Mouse (Mus musculus) right cerebral cortex, postnatal 4 days (tissue): ENCODE measurements around the gene Timm22.

Experiments used
- DNase-seq: peaks from one replicate; pipeline ENCODE4 v3.0.0-alpha.2; 2022

The Timm22 gene

DNA sequence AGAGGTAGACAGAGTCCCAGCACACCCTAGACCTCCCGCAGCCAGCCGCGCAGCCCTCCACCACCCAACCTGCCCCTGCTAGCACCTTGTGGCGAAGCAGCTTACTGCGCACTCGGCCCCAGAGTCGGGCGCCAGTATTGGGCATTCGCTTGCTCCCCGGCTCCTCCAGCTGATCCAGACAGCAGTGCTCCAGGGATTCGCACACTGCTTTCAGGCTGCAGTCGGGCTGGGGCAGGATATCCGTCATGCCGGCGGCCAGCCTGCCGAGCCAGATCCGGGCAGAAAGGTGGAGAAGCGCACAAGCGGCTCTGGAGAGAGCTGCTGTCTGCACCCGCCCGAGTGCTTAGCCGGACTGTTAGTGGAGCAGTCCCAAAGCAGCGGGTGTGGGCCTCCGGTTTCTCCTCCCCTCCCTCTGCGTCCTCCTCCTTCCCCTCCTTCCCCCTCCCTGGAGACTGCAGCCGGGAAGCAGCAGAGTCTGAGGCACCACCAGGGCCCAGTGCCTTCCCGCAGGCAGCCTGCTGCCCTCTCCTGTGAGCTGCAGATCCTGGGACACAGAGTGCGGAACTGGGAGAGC is 30.2 kb downstream of the Timm22 start:
- DNase-seq, result no peak

DNA sequence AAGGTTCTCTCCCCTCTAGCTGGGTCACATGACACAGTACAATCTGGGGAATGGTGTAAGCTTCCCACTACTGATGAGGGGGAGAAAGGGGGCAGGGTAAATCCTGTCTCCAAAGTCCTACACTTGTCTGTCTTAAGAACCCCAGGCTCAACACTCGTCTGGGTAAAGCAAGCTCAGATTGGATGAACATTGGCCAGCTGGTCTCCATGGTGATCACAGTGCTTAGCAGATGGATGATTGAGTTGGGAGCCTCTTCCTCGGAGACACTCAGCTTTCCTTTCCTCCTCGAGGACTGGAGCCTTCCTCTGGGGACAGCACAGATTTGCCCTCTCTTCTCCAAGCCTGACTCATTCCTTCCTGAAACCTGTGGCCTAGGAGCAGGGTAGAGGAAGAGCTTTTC is 32.9 kb downstream of the Timm22 start:
- no peak for DNase-seq

DNA sequence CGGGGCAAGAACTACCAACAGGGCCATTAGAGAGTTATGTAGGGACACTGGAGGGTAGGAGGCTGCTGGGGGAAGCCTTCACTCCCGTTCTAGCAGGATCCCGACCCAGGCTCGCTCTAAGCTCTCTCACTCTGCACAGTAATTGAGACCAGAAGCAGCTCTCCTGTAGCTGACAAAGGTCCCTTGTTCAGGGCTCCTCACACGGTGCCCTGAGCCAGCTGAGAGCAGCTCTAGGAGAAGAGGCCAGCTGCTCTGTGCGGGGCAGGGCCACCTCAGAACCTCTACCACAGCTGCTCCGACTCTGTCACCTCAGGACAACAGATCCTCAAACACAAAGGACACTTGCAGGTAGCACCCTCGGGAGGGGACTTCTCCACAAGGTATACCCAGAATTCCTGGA is 38.7 kb downstream of the Timm22 start:
- DNase-seq, result no peak

DNA sequence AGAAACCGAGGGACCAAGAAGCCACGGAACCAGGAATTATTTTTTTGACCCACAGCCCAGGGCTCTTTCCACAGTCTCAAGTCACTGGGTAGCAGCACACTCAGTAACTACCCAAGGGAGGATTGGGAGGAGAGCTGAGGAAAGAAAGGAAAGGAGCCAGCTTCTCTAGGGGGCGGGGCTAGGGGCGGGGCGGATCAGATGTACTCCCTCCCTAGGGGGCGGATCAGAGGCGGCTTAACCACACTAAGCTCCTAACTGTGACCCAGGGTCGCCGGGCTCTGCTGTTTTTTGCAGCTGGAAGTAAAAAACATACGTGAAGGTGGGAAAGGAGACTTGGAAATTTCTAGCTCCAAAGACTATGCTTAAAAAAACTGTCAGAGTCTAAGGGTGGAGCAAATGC is 39.5 kb downstream of the Timm22 start:
- DNase-seq, result no peak

DNA sequence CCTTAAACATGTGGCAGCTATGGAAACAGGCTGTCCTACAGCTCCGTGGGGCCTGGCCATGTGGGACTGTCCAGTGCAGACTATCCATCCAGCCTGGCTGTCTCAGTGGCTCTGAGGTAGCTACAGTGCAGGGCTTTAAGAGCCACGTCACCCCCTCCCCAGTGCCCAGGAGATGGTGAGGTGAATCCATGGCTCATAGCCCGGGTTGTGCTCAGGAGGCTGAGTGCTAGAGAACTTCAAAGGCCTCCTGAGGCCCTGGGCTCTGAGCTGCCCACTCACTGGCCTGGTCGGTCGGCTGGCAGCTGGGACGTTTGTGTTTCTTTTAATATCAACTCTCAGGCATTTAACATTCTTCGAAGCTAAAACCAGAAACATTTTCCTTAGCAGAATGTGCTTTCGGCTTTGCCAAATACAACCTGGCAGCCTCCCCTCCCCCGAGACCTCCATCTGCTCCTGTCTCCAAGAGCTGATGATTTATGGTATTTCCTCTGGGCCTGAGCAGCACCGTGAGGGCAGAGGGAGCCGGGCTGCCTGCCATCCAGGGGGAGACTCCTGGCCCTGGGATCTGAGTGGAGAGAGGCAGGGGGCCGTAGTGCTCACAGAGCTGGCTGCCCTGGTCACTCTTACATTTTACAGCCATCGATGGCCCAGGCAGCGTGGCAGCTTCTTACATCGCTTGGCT is 42.9 kb downstream of the Timm22 start:
- DNase-seq, result peak; percentile 70

DNA sequence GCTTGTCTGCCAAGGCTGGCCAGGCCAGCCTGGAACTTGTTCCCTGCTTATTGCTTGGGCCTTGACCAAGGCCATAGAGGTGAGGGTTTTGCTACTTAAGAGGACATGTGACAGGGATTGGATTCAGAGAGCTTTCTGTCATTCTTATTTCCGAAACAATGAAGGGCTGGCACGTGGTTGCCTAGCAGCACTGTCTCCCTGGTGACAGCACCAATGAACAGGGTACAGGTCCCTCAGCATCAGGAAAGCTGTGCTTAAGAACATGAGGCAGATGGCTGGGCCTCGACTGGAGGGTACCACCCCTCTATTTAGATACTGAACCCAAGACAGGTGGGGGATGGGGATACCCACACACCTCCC is 43.4 kb downstream of the Timm22 start:
- peak; percentile 35 for DNase-seq

DNA sequence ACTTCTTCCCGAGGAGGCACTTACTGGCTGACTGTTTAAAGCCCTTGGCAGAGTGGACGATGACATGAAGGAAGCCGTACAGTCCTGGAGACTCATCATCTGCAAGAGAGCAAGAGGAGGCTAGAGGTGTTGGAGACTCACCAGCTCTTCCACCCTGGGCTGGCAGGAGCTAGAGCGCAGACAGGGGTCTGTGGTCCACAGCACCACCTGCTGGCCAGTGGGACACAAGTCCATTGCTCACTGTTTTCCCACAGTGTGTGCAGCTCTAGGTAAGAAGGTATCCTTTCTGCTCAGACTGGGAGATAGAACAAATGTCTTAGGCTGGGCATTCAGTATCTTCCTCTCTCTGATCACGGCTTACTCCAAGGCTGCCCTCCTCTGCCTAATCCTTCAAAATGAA is 47.7 kb downstream of the Timm22 start:
- peak; percentile 79 for DNase-seq

DNA sequence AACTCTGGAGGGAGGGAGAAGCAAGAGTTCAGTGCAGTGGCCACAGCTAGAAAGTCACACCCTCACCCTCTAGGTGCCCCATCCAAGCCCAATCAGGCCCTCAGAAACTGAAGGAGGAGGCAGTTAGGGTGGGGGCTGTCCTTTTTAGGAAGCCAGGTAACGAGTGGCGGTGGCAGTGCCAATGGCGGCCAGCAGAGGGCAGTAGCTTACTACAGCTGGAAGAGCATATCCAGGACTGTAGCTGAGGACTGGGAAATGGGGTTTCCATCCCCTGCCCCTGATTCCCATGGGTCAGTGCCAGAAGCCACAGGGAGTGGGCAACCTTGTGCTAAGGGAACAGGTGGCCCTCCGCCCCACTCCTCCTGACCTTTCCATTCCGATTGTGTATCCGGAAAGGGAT is 49.5 kb downstream of the Timm22 start:
- peak; percentile 94 for DNase-seq

DNA sequence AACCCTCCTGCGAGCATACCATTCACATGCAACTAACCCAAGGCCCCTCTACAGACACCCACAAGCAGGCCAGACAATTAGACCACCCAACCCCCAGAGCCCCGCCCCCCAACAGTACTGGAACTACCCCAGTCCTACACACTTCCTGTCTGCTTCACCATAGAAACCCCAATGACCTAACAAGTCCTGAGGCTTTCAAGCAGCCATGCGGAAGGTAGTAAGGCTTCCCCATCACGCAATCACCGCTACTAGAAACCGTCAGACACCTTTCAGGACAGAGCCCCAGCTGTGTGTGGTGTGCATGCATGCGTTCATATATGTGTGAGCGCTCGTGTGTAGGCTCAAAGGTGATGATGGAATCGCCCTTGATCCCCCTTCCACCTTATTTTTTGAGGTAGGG is 50.1 kb downstream of the Timm22 start:
- no peak for DNase-seq

DNA sequence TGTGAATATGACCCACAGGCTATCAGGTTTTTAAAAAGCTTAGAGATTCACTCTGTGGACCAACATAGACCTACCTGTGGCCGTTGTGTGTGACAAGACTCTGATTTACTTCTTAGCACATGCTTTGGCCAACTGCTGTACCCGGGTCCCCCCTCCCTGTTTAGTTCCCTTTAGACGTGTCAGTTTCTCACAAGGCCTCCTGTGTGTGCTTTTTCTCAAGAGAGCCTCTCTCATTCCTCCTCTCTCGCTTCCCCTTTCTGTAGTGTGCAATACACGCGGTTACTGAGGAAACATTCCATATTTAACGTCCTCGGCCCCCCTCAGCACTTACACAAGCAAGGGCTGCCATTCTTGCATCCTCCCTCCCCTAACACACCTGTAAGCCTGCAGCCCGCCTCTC is 52.0 kb downstream of the Timm22 start:
- DNase-seq, result no peak

DNA sequence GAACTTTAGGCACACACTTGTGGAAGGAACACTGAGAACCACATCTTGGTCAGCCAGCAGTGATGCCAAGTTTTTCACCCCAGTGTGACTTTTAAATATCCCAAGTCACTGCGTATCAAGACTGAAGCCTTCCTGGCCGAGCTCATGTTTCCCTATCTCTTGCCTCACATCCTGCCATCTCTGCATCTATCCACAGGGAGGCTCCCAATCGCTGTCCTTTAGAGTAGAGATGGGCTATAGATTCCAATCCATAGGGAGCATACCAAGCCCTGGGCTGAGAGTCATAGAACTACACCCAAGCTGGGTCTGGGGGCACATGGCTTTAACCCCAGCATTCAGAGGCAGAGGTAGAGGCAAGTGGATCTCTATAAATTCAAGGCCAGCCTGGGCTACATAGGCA is 52.7 kb downstream of the Timm22 start:
- DNase-seq, result no peak

DNA sequence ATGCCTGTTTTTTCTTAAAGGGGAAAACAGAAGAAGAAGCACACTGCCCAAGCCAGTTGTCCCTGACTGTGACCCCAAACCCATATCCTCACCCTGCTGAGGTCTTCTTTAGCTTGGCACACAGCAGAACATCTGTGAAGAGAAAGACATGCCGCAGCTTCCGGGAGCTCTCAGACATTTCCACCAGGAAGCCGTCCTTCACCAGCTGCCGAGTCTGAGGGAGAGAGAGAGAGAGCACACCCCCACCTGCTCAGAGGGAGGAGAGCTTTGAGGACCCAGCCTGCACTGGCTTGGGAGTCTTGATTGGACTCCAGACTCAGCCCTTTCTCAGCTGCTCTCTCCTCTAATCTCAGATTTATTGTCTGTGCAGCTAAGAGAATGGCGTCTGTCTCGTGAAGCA is 54.4 kb downstream of the Timm22 start:
- no peak for DNase-seq

DNA sequence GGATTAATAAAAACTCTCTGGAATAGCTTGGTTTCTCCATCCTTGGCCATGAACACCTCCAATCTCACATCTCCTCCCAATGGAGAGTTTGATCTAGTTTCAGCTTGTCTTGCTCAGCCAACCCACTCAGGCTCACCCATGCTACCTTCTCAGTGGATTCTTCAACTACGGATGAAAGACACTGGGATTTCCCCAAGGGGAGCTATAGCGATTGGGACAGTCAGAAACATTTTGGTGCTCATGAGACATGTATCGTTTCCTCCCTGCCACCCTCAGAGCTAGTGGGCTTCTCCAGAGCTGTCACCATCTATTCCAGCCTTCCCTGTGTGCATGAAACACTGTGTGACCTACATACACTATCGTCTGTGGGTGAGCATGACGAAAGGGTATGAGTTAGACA is 54.9 kb downstream of the Timm22 start:
- no peak for DNase-seq

DNA sequence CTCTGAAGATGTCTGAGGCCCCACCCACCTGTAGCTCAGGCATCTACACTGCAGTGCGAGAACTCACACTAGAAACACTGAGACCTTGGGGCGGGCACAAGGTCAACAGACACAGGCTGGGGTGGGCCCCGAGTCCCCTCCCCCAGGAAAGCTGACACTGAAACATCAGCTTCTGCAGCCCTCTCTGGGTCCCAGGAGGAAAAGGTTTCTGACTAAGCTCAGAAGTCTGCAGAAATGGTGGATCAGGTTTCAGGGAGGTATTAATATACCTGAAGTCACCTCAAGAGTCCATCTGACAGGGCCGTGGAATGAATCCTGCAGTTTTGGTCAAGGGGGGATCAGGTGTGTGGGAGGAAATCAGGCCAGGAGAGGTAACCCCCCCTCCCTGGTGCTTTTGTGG is 59.1 kb downstream of the Timm22 start:
- no peak for DNase-seq
